Mouse (Mus musculus): ENCODE measurements at regions not wholly inside any gene's neighbourhood (a gene's known extent, or its start where the extent isn't known, plus 50 kb on each side); places are given as distances from the start of the nearest gene placed in this dataset.
A peak's percentile ranks its signal among the peaks of the same experiment; 100 is the strongest.
"Not testable (repeated sequence)": the region's sequence is repeated elsewhere in the genome, so short reads cannot be mapped to it uniquely, and the experiment has no call there.

GRCm38 (mm10) chr4:29820141-29820540, 1007.2 kb downstream of the Epha7 start:
- TF ChIP-seq CTCF (IDR thresholded peaks at IDR 0.05; ENCODE audit: borderline replicate concordance, insufficient read depth, low read length) (no peak), POLR2A (IDR thresholded peaks at IDR 0.05; ENCODE audit: low read depth, low read length) (no peak)
- Histone ChIP-seq H3K27ac (ENCODE audit: insufficient read depth, low read length) (no peak overlapping the region), H3K4me3 (ENCODE audit: insufficient read depth, low read length) (no peak overlapping the region)

GRCm38 (mm10) chr4:29830727-29831126, 1017.8 kb downstream of the Epha7 start:
- H3K4me3 ChIP-seq (ENCODE audit: insufficient read depth, low read length); H3K27ac ChIP-seq (ENCODE audit: insufficient read depth, low read length); H3K4me1 ChIP-seq (ENCODE audit: control insufficient read depth, insufficient read depth, low read length): not testable (repeated sequence)

More at GRCm38 (mm10) chr4:29820141-29820540, 1007.2 kb downstream of the Epha7 start:
- no peaks in the 10 kb centered on the region for H3K4me1 ChIP-seq (ENCODE audit: control insufficient read depth, insufficient read depth, low read length)

- no peak overlapping the region for H3K27ac ChIP-seq (ENCODE audit: insufficient read depth, low read length)
- H3K4me1 ChIP-seq (ENCODE audit: control insufficient read depth, insufficient read depth, low read length), result no peaks in the 10 kb centered on the region
- H3K4me3 ChIP-seq (ENCODE audit: insufficient read depth, low read length), result no peak overlapping the region
- TF ChIP-seq POLR2A (IDR thresholded peaks at IDR 0.05; ENCODE audit: low read depth, low read length) (no peak), CTCF (IDR thresholded peaks at IDR 0.05; ENCODE audit: borderline replicate concordance, insufficient read depth, low read length) (no peak)
These were observed 1019.8 kb downstream of the Epha7 start for GRCm38 (mm10) chr4:29832774-29833173.

- H3K27ac ChIP-seq (ENCODE audit: insufficient read depth, low read length), result peak overlapping the region; percentile 61; the same call in 1 of the 2 replicates
- H3K4me1 ChIP-seq (ENCODE audit: control insufficient read depth, insufficient read depth, low read length), result no peaks in the 10 kb centered on the region
- no peak overlapping the region for H3K4me3 ChIP-seq (ENCODE audit: insufficient read depth, low read length)
- TF ChIP-seq CTCF (IDR thresholded peaks at IDR 0.05; ENCODE audit: borderline replicate concordance, insufficient read depth, low read length), result no peak
These were observed 1043.7 kb downstream of the Epha7 start for GRCm38 (mm10) chr4:29856616-29857015.

Measured in embryonic fibroblast, embryonic 13.5 days (primary cell).